Mouse (Mus musculus) thymus, adult 2 months (tissue): ENCODE measurements around the gene Itprip. TPM values are rescaled to one million over a fixed set of nuclear protein-coding genes. Genes with fewer than 3 reads are reported as not detected.

Experiments
- DNase-seq: peaks from one replicate; pipeline ENCODE4 v3.0.0; 2021
- H3K27ac ChIP-seq: fragments of 200-500 bp; 2 replicates; pipeline ENCODE4 v1.5.1; 2012; ENCODE audit warnings: low read length, control low read depth; ENCODE audit not compliant: control insufficient read depth, insufficient read depth
- H3K27me3 ChIP-seq: fragments of 200-500 bp; 2 replicates; pipeline ENCODE4 v1.6.1; 2012; ENCODE audit warnings: mild to moderate bottlenecking, low read length, moderate library complexity, mixed read lengths; ENCODE audit not compliant: control insufficient read depth, insufficient read depth
- H3K36me3 ChIP-seq: fragments of 200-500 bp; 2 replicates; pipeline ENCODE4 v1.6.1; 2012; ENCODE audit warnings: mild to moderate bottlenecking, low read length, moderate library complexity; ENCODE audit not compliant: control insufficient read depth, insufficient read depth
- H3K4me1 ChIP-seq: fragments of 200-500 bp; replicated peaks from 2 replicates; pipeline ENCODE4 v1.6.1; 2012; ENCODE audit warnings: low read length; ENCODE audit not compliant: control insufficient read depth, insufficient read depth
- H3K4me3 ChIP-seq: fragments of 200-500 bp; 2 replicates; pipeline ENCODE4 v1.5.1; 2012; ENCODE audit warnings: mild to moderate bottlenecking, low read length, control low read depth, moderate library complexity; ENCODE audit not compliant: control insufficient read depth, insufficient read depth
- CTCF ChIP-seq: fragments of 200-500 bp; IDR thresholded peaks from 2 replicates; pipeline ENCODE4 v1.5.1; 2012; ENCODE audit warnings: mild to moderate bottlenecking, control low read depth, low read length, moderate library complexity, borderline replicate concordance; ENCODE audit not compliant: control insufficient read depth, poor library complexity, insufficient read depth; ENCODE audit errors: extremely low read depth
- POLR2A ChIP-seq: fragments of 200-500 bp; IDR thresholded peaks from 2 replicates; pipeline ENCODE4 v1.6.1; 2012; ENCODE audit warnings: mild to moderate bottlenecking, low read length, control low read depth, moderate library complexity; ENCODE audit not compliant: control insufficient read depth, poor library complexity, insufficient read depth; ENCODE audit errors: extremely low read depth
- WGBS: fragments of 180-500 bp; shearing (Covaris S2); methylation state at CpG from one replicate; pipeline ENCODE4 v1.1.7; 2018; 5-methylcytosine and 5-hydroxymethylcytosine counted together
- polyA plus RNA-seq: library from polyadenylated mRNA; depleted of rRNA; stranded (reverse); fragments of >200 nt; gene quantifications from 2 replicates; pipeline ENCODE4 v1.2.3, GENCODE M21; 2012

Gene Itprip
- polyA plus RNA-seq, 1 experiment, result 32.6 TPM

GRCm38 (mm10) chr19:47918016-47918415 is 1.1 kb downstream of the Itprip start:
- TF ChIP-seq CTCF (no peak), POLR2A (no peak)
- no peaks in the 10 kb centered on the region for H3K36me3 ChIP-seq
- no peaks in the 10 kb centered on the region for H3K27me3 ChIP-seq
- H3K4me1 ChIP-seq, result peaks cover 29% of the 10 kb centered on the region
- H3K4me3 ChIP-seq, result peak overlapping the region; percentile 86
- peak overlapping the region; percentile 83 for H3K27ac ChIP-seq
- no peak for DNase-seq
- 18% methylated on average over 9 of the region's 9 CpGs for WGBS

GRCm38 (mm10) chr19:47917396-47917795 is 1.7 kb downstream of the Itprip start:
- no peak for TF ChIP-seq CTCF
- no peak for TF ChIP-seq POLR2A
- 66% methylated on average over 4 of the region's 4 CpGs for WGBS
- Histone ChIP-seq H3K27ac (no peak overlapping the region), H3K36me3 (no peaks in the 10 kb centered on the region), H3K4me3 (no peak overlapping the region), H3K4me1 (peaks cover 29% of the 10 kb centered on the region), H3K27me3 (no peaks in the 10 kb centered on the region)
- DNase-seq, result no peak

DNA sequence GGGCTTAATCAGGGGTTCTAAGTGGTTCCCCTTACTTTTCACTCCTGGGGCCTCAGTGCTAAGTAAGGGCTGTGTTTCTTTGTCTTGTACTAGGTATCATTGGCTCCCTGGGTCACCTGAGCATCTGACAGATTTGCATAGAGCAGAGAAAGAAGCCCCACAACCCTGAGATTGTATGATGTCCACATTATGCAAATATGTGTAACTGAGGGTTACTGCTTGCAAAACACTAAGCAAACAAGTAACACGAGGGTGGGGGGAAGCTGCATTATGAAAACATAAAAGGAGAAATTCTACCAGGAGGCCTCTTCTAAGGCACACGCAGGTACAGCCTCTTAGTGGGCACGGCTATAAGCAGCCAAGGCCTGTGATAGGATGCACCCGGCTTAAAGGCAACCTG is 3.8 kb downstream of the Itprip start:
- WGBS, result 86% methylated on average over 4 of the region's 4 CpGs
- H3K36me3 ChIP-seq, result no peaks in the 10 kb centered on the region; the same call in 1 of the 2 replicates

GRCm38 (mm10) chr19:47914191-47914590 is 4.9 kb downstream of the Itprip start:
- no peak overlapping the region for H3K4me3 ChIP-seq
- H3K27me3 ChIP-seq, result no peaks in the 10 kb centered on the region
- TF ChIP-seq CTCF (no peak), POLR2A (no peak)
- H3K27ac ChIP-seq, result no peak overlapping the region
- no peak for DNase-seq
- H3K4me1 ChIP-seq, result peaks cover 55% of the 10 kb centered on the region
- no peaks in the 10 kb centered on the region; the same call in 1 of the 2 replicates for H3K36me3 ChIP-seq
- 88% methylated on average over 4 of the region's 4 CpGs for WGBS

More for the DNA sequence above, 3.8 kb downstream of the Itprip start:
- H3K4me3 ChIP-seq, result no peak overlapping the region
- DNase-seq, result no peak
- no peak for TF ChIP-seq POLR2A
- TF ChIP-seq CTCF, result no peak
- H3K4me1 ChIP-seq, result peaks cover 49% of the 10 kb centered on the region
- H3K27me3 ChIP-seq, result no peaks in the 10 kb centered on the region
- H3K27ac ChIP-seq, result no peak overlapping the region

DNA sequence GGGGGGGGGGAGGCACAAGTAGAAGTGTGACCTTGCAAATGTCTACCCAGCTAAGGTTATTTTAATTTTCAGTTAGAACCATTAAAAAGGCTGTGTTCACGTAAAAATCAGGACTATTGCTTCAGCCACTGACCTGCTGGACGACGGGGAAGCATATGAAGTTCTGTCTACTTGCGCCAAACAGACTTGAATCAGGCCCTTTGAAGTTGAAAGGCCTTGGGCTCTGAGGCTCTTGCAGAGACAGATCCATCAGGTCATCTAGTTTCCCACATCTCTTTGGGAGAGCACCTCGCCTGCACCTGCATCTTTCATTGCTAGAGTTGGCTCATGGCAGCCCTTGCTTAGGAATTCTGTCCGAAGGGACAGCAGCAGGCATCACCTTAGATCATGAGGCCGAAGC is 5.8 kb downstream of the Itprip start:
- Histone ChIP-seq H3K27me3 (no peaks in the 10 kb centered on the region), H3K36me3 (no peaks in the 10 kb centered on the region; the same call in 1 of the 2 replicates), H3K4me3 (no peak overlapping the region), H3K4me1 (peaks cover 62% of the 10 kb centered on the region), H3K27ac (no peak overlapping the region)
- TF ChIP-seq CTCF, result no peak
- TF ChIP-seq POLR2A, result no peak
- DNase-seq, result no peak
- WGBS, result 93% methylated on average over 7 of the region's 7 CpGs

DNA sequence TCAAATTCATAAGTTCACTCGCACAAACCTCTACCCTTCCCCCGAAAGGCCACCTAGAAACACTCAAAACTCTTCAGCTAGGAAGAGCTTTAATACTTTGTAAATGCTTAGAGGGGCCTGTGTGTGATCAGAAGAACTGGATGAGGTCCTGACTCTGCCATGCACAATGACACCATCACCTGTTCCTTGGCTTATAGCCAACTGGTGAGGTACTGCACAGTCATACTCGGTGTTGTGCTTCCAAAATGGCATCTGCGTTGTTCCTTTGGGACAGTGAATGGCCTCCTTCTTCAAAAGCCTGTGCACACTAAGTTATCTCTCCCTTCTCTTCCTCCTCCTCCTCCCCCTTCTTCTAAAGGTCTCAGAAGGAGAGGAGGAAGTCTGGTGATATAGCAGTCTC is 8.3 kb downstream of the Itprip start:
- TF ChIP-seq POLR2A (no peak), CTCF (no peak)
- DNase-seq, result no peak
- no peaks in the 10 kb centered on the region for H3K27me3 ChIP-seq
- H3K4me1 ChIP-seq, result peaks cover 52% of the 10 kb centered on the region
- H3K4me3 ChIP-seq, result no peak overlapping the region
- no peaks in the 10 kb centered on the region; the same call in 1 of the 2 replicates for H3K36me3 ChIP-seq
- peak overlapping the region; percentile 49 for H3K27ac ChIP-seq
- WGBS, result 60% methylated on average over 4 of the region's 4 CpGs

DNA sequence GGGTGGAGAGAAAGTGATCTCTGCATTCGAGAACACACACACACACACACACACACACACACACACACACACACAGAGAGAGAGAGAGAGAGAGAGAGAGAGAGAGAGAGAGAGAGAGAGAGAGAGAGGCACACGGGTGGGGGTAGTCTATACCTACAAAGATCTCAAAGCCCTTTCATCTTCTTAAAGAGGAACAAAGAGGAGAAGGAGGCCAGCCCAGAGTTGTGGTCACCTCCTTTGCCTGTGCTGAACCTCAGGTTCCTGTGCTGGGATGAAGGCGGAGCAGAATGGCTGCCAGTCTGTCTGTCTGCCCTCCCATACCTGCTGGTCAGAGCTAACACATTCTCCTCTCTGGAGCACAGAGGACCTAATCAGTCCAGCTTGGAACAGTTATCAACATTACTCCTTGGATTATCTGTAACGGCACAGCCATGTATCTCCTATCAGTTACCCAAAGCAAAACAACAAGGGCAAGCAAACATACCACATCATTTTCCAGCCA is 8.9 kb downstream of the Itprip start:
- Histone ChIP-seq H3K4me3 (no peak overlapping the region; the same call in 1 of the 2 replicates), H3K27ac (peak overlapping the region; percentile 53), H3K4me1 (peaks cover 58% of the 10 kb centered on the region), H3K36me3 (no peaks in the 10 kb centered on the region; the same call in 1 of the 2 replicates), H3K27me3 (no peaks in the 10 kb centered on the region)
- TF ChIP-seq POLR2A (no peak), CTCF (no peak)
- WGBS, result 1% methylated on average over 4 of the region's 4 CpGs
- DNase-seq, result no peak
